Mouse (Mus musculus): ENCODE measurements around the gene Smyd3. TPM values are rescaled to one million over a fixed set of nuclear protein-coding genes. Genes with fewer than 3 reads are reported as not detected.
A peak's percentile ranks its signal among the peaks of the same experiment; 100 is the strongest.

Smyd3 gene
- polyA plus RNA-seq, 1 experiment from 2014 or later, result 26.3 TPM

DNA sequence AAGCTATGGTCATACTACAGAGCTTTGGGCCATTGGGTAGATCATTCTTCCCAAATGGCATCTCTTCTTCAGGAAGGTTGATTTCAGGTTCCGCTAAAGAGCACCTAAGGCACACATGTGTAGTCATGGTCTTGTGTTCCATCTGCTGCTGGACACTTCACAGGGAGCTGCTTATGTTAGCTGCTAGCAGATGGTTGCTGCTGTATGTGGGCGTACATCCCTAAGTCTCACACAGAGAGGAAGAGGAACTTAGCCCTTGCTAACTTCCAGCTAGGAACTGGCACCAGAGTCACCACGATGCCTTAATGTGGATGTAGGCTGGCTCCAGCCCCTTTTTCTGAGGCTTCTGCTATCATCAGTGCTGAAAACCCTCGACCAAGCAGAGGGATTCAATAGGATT lies 491.2 kb downstream of the Smyd3 start:
- no peak for ATAC-seq (replicated peaks; ENCODE audit: insufficient number of reproducible peaks, low FRiP score, low TSS enrichment, low read depth)
- WGBS, result 87% methylated on average over 4 of the region's 4 CpGs
- Histone ChIP-seq H3K27me3 (ENCODE audit: control insufficient read depth, insufficient read depth, low read length) (no peaks in the 10 kb centered on the region), H3K9me3 (replicated peaks; ENCODE audit: control insufficient read depth, low read length) (no peaks in the 10 kb centered on the region), H3K27ac (replicated peaks; ENCODE audit: low read depth, low read length) (no peak overlapping the region), H3K4me3 (ENCODE audit: low read depth, low read length) (no peak overlapping the region), H3K36me3 (replicated peaks; ENCODE audit: control insufficient read depth, insufficient read depth, low read depth, low read length) (no peaks in the 10 kb centered on the region), H3K4me1 (ENCODE audit: control insufficient read depth, insufficient read depth, low read length) (no peaks in the 10 kb centered on the region), H3K9ac (replicated peaks; ENCODE audit: low read length) (no peak overlapping the region), H3K4me2 (ENCODE audit: low read depth, low read length) (no peak overlapping the region)
- DNase-seq (ENCODE audit: low spot score), result no peak

DNA sequence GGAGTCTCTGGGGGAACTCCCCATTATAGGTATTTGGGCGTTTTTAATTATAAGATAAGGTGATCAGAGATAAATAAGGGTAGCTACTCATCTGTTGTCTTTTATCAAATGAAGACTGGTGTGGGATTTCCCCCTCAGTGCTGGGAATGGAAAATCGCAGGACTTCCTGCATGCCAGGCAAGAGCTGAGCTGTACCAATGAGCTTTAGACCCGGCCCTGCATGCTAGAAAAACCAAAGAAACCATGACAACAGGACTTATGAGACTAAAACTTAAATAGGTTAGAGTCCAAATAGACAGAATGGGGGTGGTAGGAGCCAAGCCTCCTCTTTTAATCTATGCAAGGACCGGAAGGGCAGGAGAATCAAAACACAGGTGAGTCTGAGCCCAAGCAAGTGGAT lies 492.7 kb downstream of the Smyd3 start:
- ATAC-seq (replicated peaks; ENCODE audit: insufficient number of reproducible peaks, low FRiP score, low TSS enrichment, low read depth) (no peak), DNase-seq (ENCODE audit: low spot score) (no peak)
- no peaks in the 10 kb centered on the region for H3K9me3 ChIP-seq (replicated peaks; ENCODE audit: control insufficient read depth, low read length)
- no peak overlapping the region for H3K9ac ChIP-seq (replicated peaks; ENCODE audit: low read length)
- H3K36me3 ChIP-seq (replicated peaks; ENCODE audit: control insufficient read depth, insufficient read depth, low read depth, low read length), result no peaks in the 10 kb centered on the region
- H3K4me1 ChIP-seq (ENCODE audit: control insufficient read depth, insufficient read depth, low read length), result no peaks in the 10 kb centered on the region
- no peak overlapping the region for H3K27ac ChIP-seq (replicated peaks; ENCODE audit: low read depth, low read length)
- H3K4me2 ChIP-seq (ENCODE audit: low read depth, low read length), result no peak overlapping the region
- H3K4me3 ChIP-seq (ENCODE audit: low read depth, low read length), result no peak overlapping the region
- H3K27me3 ChIP-seq (ENCODE audit: control insufficient read depth, insufficient read depth, low read length), result no peaks in the 10 kb centered on the region
- 75% methylated on average over 4 of the region's 4 CpGs for WGBS

DNA sequence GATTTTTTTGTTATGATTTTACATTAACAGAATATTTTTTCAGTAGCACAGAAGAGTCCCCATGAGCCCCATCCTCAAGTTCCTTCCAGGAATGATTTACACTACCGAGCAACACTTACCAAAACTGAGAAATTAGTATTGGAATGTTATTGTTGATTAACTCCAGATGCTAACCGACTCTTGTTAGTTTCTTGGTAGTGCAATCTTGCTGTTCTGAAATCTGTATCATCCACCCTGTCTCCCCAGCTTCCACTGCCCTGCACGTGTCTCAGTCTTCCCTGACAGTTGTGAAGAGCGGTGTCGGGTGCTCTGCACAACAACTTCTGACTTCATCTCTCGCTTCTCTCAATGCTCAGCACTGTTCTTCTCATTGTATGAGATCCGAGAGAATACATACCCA lies 494.4 kb downstream of the Smyd3 start:
- no peak overlapping the region for H3K4me2 ChIP-seq (ENCODE audit: low read depth, low read length)
- WGBS, result 56% methylated on average over 7 of the region's 7 CpGs
- H3K36me3 ChIP-seq (replicated peaks; ENCODE audit: control insufficient read depth, insufficient read depth, low read depth, low read length), result no peaks in the 10 kb centered on the region
- no peak overlapping the region for H3K9ac ChIP-seq (replicated peaks; ENCODE audit: low read length)
- ATAC-seq (replicated peaks; ENCODE audit: insufficient number of reproducible peaks, low FRiP score, low TSS enrichment, low read depth), result no peak
- no peaks in the 10 kb centered on the region for H3K4me1 ChIP-seq (ENCODE audit: control insufficient read depth, insufficient read depth, low read length)
- DNase-seq (ENCODE audit: low spot score), result peak; percentile 54
- H3K4me3 ChIP-seq (ENCODE audit: low read depth, low read length), result no peak overlapping the region
- H3K27me3 ChIP-seq (ENCODE audit: control insufficient read depth, insufficient read depth, low read length), result no peaks in the 10 kb centered on the region
- no peak overlapping the region for H3K27ac ChIP-seq (replicated peaks; ENCODE audit: low read depth, low read length)
- H3K9me3 ChIP-seq (replicated peaks; ENCODE audit: control insufficient read depth, low read length), result no peaks in the 10 kb centered on the region

DNA sequence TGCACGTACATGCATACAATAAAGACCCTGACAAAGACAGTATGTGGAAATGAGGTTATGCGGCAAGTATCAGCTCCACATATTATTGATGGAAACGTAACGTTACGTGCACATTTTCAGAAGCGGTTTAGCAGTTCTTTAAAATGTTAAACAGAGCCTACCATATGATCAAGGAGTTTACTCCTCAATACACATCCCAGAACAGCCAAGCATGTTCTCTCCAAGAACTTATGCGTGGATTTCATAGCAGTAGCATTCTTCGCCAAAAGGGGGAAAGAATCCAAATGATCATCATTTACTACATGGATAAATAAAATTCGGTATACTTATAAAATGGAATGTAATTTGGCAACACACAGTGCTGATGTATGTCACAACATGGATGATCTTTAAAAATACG lies 500.4 kb downstream of the Smyd3 start:
- no peak overlapping the region for H3K4me2 ChIP-seq (ENCODE audit: low read depth, low read length)
- WGBS, result 95% methylated on average over 10 of the region's 10 CpGs
- no peak overlapping the region for H3K4me3 ChIP-seq (ENCODE audit: low read depth, low read length)
- DNase-seq (ENCODE audit: low spot score) (no peak), ATAC-seq (replicated peaks; ENCODE audit: insufficient number of reproducible peaks, low FRiP score, low TSS enrichment, low read depth) (no peak)
- H3K9ac ChIP-seq (replicated peaks; ENCODE audit: low read length), result no peak overlapping the region
- H3K27ac ChIP-seq (replicated peaks; ENCODE audit: low read depth, low read length), result no peak overlapping the region
- no peaks in the 10 kb centered on the region for H3K27me3 ChIP-seq (ENCODE audit: control insufficient read depth, insufficient read depth, low read length)
- no peaks in the 10 kb centered on the region for H3K9me3 ChIP-seq (replicated peaks; ENCODE audit: control insufficient read depth, low read length)
- H3K4me1 ChIP-seq (ENCODE audit: control insufficient read depth, insufficient read depth, low read length), result no peaks in the 10 kb centered on the region
- H3K36me3 ChIP-seq (replicated peaks; ENCODE audit: control insufficient read depth, insufficient read depth, low read depth, low read length), result no peaks in the 10 kb centered on the region

DNA sequence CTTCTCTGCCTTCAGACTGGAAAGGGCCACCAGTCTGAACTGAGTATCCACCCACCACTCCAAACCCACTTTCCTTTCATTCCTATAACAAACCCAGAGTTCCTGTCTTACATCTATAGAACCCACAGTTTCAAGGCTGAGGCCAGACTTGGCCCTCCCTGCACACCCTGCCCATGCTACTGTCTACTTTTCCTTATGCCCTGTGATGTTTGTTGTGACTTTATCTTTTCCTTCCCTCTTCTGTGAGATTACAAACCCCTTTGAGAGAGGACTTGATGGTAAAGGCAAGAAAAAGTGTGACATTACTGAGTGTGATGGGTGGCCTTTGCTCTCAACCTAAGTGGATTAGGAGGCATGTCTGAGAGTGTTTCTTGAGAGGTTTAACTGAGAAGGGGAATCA lies 504.8 kb downstream of the Smyd3 start:
- H3K27me3 ChIP-seq (ENCODE audit: control insufficient read depth, insufficient read depth, low read length), result no peaks in the 10 kb centered on the region

DNA sequence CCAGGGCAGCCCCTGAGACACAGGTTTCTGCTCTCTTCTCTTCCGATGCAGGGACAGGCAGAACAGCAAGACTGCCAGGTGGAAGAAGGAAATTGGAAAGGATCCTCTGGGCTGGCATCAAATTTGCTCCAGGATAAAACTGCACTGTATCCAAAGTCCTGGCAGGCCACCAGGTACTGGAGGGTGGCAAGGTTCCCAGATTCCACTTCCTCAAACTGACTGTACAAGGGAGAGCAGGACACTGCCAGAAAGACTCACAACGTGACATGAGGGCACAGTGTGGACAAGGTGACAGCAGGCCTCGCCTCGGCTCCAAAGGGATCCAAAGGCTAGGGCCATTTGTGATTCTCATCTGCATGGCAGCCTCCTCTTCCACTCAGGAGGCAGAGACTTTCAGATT lies 505.6 kb downstream of the Smyd3 start:
- Histone ChIP-seq H3K27me3 (ENCODE audit: control insufficient read depth, insufficient read depth, low read length) (no peaks in the 10 kb centered on the region), H3K9ac (replicated peaks; ENCODE audit: low read length) (no peak overlapping the region), H3K27ac (replicated peaks; ENCODE audit: low read depth, low read length) (no peak overlapping the region), H3K4me3 (ENCODE audit: low read depth, low read length) (no peak overlapping the region), H3K4me2 (ENCODE audit: low read depth, low read length) (no peak overlapping the region), H3K9me3 (replicated peaks; ENCODE audit: control insufficient read depth, low read length) (no peaks in the 10 kb centered on the region), H3K4me1 (ENCODE audit: control insufficient read depth, insufficient read depth, low read length) (no peaks in the 10 kb centered on the region), H3K36me3 (replicated peaks; ENCODE audit: control insufficient read depth, insufficient read depth, low read depth, low read length) (no peaks in the 10 kb centered on the region)
- WGBS, result 90% methylated on average over 4 of the region's 4 CpGs
- DNase-seq (ENCODE audit: low spot score) (no peak), ATAC-seq (replicated peaks; ENCODE audit: insufficient number of reproducible peaks, low FRiP score, low TSS enrichment, low read depth) (no peak)

More for the DNA sequence above, 504.8 kb downstream of the Smyd3 start:
- H3K27ac ChIP-seq (replicated peaks; ENCODE audit: low read depth, low read length), result no peak overlapping the region
- ATAC-seq (replicated peaks; ENCODE audit: insufficient number of reproducible peaks, low FRiP score, low TSS enrichment, low read depth) (no peak), DNase-seq (ENCODE audit: low spot score) (no peak)
- H3K9ac ChIP-seq (replicated peaks; ENCODE audit: low read length), result no peak overlapping the region
- H3K4me1 ChIP-seq (ENCODE audit: control insufficient read depth, insufficient read depth, low read length), result no peaks in the 10 kb centered on the region
- H3K4me3 ChIP-seq (ENCODE audit: low read depth, low read length), result no peak overlapping the region
- no peaks in the 10 kb centered on the region for H3K9me3 ChIP-seq (replicated peaks; ENCODE audit: control insufficient read depth, low read length)
- H3K4me2 ChIP-seq (ENCODE audit: low read depth, low read length), result no peak overlapping the region
- H3K36me3 ChIP-seq (replicated peaks; ENCODE audit: control insufficient read depth, insufficient read depth, low read depth, low read length), result no peaks in the 10 kb centered on the region

DNA sequence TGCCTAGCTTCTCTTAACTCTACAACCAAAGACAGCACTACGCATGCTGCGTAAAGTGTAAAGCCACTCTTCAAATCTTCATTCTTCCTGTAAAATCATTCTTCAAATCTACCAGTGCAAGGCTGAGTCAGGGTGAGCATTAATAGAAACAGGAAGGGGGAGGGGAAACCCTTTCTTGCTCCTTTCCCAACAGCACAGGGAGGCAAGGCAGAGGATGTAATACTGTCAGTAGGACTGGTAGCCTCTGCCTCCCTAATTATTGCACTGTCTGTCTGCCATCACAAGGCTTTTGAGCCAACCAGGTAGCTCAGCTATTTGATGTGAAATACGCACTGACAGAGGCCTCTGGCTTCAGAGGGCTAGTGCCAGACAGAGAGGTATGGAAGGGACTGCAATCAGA lies 507.1 kb downstream of the Smyd3 start:
- Histone ChIP-seq H3K36me3 (replicated peaks; ENCODE audit: control insufficient read depth, insufficient read depth, low read depth, low read length) (no peaks in the 10 kb centered on the region), H3K27ac (replicated peaks; ENCODE audit: low read depth, low read length) (no peak overlapping the region), H3K9ac (replicated peaks; ENCODE audit: low read length) (no peak overlapping the region), H3K9me3 (replicated peaks; ENCODE audit: control insufficient read depth, low read length) (no peaks in the 10 kb centered on the region), H3K27me3 (ENCODE audit: control insufficient read depth, insufficient read depth, low read length) (no peaks in the 10 kb centered on the region), H3K4me1 (ENCODE audit: control insufficient read depth, insufficient read depth, low read length) (no peaks in the 10 kb centered on the region), H3K4me3 (ENCODE audit: low read depth, low read length) (no peak overlapping the region), H3K4me2 (ENCODE audit: low read depth, low read length) (no peak overlapping the region)
- no peak for ATAC-seq (replicated peaks; ENCODE audit: insufficient number of reproducible peaks, low FRiP score, low TSS enrichment, low read depth)
- 93% methylated on average over 3 of the region's 3 CpGs for WGBS
- DNase-seq (ENCODE audit: low spot score), result no peak

DNA sequence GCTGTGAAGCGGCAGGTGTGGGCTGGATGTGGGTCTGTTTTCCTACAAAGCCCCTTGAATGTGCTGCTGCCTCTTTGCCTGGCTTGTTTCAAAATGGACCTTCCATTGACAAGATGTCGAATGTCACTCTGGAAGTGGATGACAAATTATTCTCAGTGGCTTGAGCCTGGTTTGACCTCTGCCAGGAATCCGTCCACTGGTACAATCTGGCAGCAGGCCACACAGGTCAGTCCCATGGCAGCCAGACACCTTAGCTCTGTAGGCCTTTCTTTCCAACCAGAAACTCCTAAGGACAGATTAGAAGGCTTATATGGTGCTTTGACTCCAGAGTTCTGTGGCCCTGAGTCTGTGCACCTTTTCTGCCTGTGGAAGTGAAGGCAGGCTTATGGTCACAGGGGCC lies 507.9 kb downstream of the Smyd3 start:
- Histone ChIP-seq H3K4me1 (ENCODE audit: control insufficient read depth, insufficient read depth, low read length) (no peaks in the 10 kb centered on the region), H3K27me3 (ENCODE audit: control insufficient read depth, insufficient read depth, low read length) (no peaks in the 10 kb centered on the region), H3K4me2 (ENCODE audit: low read depth, low read length) (no peak overlapping the region), H3K9ac (replicated peaks; ENCODE audit: low read length) (no peak overlapping the region), H3K4me3 (ENCODE audit: low read depth, low read length) (no peak overlapping the region), H3K9me3 (replicated peaks; ENCODE audit: control insufficient read depth, low read length) (no peaks in the 10 kb centered on the region), H3K36me3 (replicated peaks; ENCODE audit: control insufficient read depth, insufficient read depth, low read depth, low read length) (no peaks in the 10 kb centered on the region), H3K27ac (replicated peaks; ENCODE audit: low read depth, low read length) (no peak overlapping the region)
- no peak for DNase-seq (ENCODE audit: low spot score)
- WGBS, result 77% methylated on average over 3 of the region's 3 CpGs
- no peak for ATAC-seq (replicated peaks; ENCODE audit: insufficient number of reproducible peaks, low FRiP score, low TSS enrichment, low read depth)
